Mouse (Mus musculus) kidney, adult 18-20 months (tissue): ENCODE results near the gene Dnajc5.

ENCODE experiments used
- DNase-seq: peaks from one replicate; pipeline ENCODE4 v3.0.0; 2021

Gene Dnajc5

GRCm38 (mm10) chr2:181573961-181574360 lies 53.7 kb downstream of the Dnajc5 start:
- DNase-seq = no peak

DNA sequence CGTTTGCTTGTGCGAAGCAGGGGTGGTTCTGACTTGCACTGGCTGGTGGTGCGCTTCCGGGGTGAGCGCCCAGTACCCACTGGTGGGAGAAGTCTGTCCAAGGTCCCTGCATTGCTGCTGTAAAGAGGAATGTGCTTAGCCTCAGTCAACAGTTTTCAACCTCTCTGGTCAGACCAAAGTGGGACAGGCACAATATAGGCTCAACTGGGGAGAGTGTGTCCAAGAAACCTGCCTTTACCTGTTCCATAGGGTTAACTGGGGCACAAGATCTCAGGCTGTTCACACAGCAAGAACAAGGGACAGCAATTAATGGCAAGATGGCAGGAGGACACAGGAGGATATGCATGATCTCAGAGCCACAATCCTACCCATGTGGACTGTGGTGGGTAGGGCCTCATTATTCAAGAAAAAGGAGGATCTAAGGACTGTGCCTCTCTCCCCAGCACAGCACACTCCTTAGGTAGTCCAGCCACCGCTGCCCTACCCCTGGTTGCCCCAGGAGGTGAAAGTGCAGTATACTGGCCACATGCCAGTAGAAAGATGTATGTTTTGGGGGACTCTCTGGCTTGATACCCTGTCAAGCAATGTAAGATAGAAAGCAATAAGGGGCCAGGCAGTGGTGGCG lies 54.7 kb downstream of the Dnajc5 start:
- DNase-seq = no peak

- DNase-seq = no peak
Measured at GRCm38 (mm10) chr2:181576613-181577012, 56.3 kb downstream of the Dnajc5 start.

GRCm38 (mm10) chr2:181577126-181577525 lies 56.8 kb downstream of the Dnajc5 start:
- DNase-seq = no peak

DNA sequence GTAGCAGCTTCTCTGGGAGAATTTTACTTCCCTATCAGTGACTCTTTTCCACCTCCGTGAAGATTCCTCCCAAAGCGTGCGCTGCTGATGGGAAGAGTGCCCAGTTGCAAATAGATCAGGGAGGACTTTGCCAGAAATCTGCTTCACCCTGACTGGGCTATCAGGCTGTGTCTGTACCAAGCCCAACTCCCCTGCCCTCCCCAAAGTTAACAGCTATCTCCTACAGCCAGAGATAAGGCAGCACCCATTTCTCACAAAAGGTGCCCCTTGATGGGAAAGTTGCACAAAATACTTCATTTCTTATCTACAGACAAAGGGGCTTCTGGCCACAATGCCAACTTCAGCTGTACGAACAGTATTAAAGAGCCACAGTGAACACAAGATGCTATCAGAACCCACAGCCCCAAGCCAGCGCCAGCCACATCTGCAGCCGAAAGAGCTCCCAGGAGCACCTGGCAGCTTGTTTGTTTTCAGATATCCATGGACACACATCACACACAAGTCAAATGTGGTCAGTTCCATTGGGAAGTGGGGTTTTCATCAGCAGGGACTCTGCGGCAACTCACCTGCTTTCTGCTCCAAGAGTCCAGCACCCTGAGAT lies 57.8 kb downstream of the Dnajc5 start:
- DNase-seq = no peak

- DNase-seq = no peak
Measured at GRCm38 (mm10) chr2:181578790-181579618, 58.7 kb downstream of the Dnajc5 start.

DNA sequence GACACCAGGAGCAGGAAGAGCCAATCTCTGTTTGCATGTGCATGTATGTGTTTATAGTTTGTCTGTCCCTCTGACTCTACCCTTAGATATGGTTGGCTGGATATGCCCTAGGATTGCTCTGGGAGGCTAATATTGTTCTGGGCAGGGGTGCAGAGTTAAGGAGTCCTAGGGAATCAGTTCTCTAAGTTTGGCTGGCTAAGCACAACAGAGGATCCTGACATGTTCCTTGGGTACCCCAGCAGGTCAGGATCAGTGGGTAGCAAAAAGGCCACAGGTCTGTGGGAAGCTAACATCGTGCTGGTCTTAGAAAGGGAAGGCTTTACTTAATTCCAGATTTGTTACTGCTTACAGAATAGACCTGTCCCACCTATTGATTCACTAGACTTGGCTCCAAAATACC lies 59.4 kb downstream of the Dnajc5 start:
- DNase-seq = no peak

GRCm38 (mm10) chr2:181580131-181580772 lies 60.0 kb downstream of the Dnajc5 start:
- DNase-seq = no peak

- DNase-seq = peak; percentile 83
Measured at GRCm38 (mm10) chr2:181581016-181581401, 60.7 kb downstream of the Dnajc5 start.

DNA sequence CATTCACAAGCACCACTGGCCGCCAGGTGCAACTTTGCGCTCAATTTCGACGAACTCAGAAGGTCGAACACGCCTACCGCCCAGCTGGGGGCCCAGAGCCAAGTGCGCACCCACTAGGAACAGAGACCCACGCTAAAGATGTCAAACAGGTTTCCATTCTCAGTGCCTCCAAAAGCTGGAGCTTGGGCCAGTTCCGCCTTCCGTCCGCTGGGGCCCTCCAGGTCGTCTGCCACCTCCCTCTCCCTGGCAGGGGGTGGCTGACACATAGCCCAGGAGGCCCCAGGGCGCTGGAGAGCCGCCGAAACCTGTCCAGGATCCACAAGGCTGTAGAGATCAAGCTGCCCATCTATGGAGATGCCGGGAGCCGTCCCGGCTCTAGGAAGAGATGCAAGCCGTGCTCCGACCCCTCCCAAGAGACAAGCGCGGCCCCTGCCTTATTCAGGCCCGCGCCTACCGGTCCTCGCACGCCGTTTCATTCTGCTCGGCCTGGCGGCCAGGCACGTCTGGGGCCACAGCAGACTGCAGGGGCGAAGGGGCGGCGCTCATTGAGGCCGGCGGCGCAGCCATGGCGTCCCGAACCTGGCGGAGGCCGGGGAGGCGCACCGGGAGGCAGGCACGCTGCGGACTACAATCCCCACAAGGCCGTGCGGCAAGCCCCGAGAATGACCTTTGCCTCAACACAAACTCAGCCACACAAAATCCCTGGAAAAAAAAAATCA lies 61.3 kb downstream of the Dnajc5 start:
- peak; percentile 91 for DNase-seq

DNA sequence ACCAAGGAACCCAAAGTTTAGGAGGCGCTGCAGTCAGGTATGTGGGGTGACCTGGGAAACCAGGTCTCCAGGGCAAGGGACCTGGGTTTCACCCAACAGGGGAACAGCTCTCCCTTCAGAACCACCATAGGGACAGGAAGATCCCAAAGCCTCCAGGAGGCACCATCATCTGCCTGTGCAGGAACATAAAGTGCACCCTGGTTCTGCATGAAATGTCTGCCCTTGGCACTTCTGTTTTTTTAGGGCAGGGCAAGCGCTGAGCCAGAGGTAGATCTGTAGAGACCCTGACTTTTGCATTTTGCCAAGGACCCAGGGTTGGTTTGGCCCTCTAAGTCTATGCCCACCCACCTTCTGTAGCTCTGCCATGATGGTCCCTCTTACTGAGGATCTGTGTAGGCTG lies 62.1 kb downstream of the Dnajc5 start:
- DNase-seq = no peak

- no peak for DNase-seq
Measured at GRCm38 (mm10) chr2:181582939-181583338, 62.7 kb downstream of the Dnajc5 start.

- DNase-seq = no peak
Measured at GRCm38 (mm10) chr2:181583460-181584257, 63.4 kb downstream of the Dnajc5 start.

GRCm38 (mm10) chr2:181584411-181584942 lies 64.2 kb downstream of the Dnajc5 start, which contains the start of gene Uckl1:
Gene Uckl1, minus strand, starts transcription at chr2:181584892.
- no peak for DNase-seq

DNA sequence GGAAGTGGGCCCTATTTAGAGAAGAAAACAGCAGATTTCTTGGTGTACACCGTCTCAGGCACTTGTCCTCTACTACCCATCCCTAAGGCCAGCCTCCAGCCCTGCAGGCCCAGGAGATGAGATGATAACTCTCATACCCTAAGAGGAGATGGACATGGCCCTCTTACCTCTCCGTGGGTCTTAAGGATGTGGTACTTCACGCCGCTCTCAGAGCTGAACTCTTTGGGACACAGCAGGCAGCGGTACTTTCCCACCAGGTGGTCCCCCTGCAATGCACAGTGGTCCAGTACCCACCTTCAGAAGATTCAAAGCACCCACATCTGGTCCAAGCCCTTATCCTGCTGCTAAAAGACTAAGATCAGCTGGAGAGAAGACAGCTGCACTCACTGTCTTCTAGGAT lies 65.2 kb downstream of the Dnajc5 start:
- no peak for DNase-seq

DNA sequence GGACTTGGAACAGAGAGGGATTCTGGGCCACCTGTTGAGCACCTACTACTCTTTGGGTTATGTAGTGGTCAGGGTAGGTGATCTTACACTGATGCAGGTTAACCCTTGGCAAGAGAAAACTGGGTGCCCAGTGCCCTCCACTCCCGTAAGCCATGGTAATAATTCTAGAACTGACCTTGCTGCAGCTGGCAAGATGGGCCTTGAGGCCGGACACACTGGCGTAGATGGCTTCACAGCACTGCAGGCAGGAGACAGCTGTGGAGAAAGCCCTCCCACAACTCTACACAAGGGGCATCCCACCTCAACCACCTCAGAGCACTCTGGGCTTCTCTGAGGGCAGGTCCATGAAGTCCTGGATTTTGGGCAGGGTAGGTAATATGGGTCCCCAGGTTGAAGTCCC lies 65.8 kb downstream of the Dnajc5 start:
- DNase-seq = no peak

DNA sequence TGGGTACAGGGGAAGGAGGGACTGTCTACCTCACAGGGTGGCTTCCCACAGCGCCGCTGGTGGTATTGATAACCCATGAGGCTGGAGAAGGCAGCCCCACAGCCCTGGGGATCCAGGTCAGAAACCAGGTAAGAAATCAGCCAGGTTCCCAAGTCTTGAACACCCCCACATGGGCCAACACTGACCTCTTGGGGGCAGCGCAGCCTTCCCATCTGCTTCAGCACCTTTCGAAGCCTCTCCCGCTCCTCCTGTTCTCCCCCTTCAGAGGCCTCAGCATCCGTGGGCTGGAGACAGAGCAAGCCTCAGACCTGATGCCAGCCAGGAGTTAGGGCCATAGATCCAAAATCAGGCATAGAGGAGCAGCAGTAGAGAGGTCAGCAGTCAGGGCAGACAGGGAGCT lies 67.5 kb downstream of the Dnajc5 start:
- DNase-seq = no peak

DNA sequence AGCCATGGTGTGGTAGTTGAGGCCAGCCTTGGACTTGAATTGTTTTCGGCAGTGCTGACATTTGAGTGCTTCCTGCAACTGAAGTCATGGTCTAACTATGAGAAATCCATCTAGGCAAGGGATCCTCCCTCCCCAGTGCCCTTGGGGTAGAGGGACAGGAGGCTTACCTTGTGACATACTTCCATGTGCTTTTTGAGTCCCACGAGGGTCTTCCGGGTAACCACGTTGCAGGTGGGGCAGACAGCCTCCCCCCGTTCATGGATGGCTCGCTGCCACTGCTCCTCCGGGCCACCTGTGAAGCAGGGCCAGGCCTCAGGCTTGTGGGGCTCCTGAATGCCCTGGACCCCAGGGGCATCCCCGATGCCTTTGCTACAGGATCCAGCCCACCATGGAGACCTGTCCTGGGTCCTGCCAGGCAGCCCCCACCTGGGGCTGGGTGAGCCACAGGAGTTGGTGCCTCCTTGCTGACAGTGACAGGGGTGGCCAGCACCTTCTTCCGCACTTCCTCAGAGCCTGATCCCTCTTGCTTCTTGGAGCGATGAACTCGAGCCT lies 68.0 kb downstream of the Dnajc5 start:
- no peak for DNase-seq

GRCm38 (mm10) chr2:181589011-181589731 lies 68.9 kb downstream of the Dnajc5 start:
- DNase-seq = no peak

DNA sequence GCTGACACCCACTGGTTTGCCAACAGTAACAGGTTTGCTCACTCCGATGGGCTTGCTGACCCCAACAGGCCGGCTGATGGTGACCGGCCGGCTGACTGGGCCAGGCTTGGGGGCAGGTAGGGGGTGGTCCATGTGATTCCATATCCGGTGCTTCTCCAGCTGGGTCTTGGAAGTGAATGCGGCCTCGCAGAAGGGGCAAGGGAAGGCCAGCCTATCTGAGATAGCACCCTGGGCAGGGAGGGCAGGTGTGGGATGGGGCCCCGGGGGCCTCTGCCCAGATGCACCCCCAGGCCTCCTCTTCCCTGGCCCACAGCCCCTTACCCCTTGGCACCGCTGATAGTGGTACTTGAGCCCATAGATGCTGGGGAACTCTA lies 69.4 kb downstream of the Dnajc5 start:
- no peak for DNase-seq

DNA sequence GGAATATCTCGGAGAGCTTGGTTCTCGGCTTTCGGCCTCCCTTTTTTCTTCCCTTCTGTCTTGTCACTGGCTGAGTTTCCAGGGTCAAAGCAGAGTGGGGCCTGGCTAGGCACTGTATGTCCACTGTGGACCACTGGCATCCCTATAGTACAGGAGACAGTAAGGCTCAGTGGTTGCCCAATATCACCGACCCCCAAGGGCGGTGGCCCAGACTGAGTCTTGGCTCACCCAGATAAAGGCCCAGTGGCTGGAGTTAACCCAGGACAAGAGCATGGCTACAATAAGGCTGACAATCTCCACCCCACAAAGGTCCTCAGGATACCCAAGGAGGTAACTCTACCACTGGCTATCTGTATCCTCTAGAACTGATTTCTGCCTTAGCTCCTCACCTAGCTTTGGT lies 70.2 kb downstream of the Dnajc5 start:
- DNase-seq = no peak
